20 mouse cellular contexts compared by ENCODE assay signal in genomic region chr4:154778818-154779217, GRCm38 (mm10). TPM values are rescaled to one million over a fixed set of nuclear protein-coding genes. Genes with fewer than 3 reads are reported as not detected.
A peak's percentile ranks its signal among the peaks of the same experiment; 100 is the strongest.
DNase-seq lines count a peak whose midpoint lies in the region; ATAC-seq and TF ChIP-seq lines count a peak whose summit lies in the region.
"Had no signal": no experiment of that assay in that cellular context is flagged by ENCODE, and none has a peak within 500 bp of the region (broad histone marks: within the 10 kb centered on the region; RNA-seq: fewer than 3 reads in every experiment).

No protein-coding gene starts in this region.

- no peaks in the 10 kb centered on the region for H3K36me3 ChIP-seq in kidney, adult 2 months (ENCODE audit: control insufficient read depth, insufficient read depth, low read length)
- H3K36me3 ChIP-seq in lung, embryonic 14.5 days (ENCODE audit: insufficient read depth): no peaks in the 10 kb centered on the region
- no peaks in the 10 kb centered on the region for H3K36me3 ChIP-seq in embryonic facial prominence, embryonic 10.5 days (replicated peaks)
- H3K36me3 ChIP-seq: forebrain, embryonic 15.5 days; heart, embryonic 15.5 days; liver, embryonic 13.5 days; lung, embryonic 15.5 days had no signal

- no peaks in the 10 kb centered on the region for H3K27me3 ChIP-seq in kidney, adult 2 months (replicated peaks; ENCODE audit: control insufficient read depth, insufficient read depth, low read length)
- H3K27me3 ChIP-seq in lung, embryonic 14.5 days (ENCODE audit: insufficient read depth, low read length): no peaks in the 10 kb centered on the region
- H3K27me3 ChIP-seq in embryonic facial prominence, embryonic 10.5 days (replicated peaks; ENCODE audit: low read depth, poor library complexity, severe bottlenecking): peaks cover 31% of the 10 kb centered on the region
- H3K27me3 ChIP-seq: forebrain, embryonic 15.5 days; heart, embryonic 15.5 days; lung, embryonic 15.5 days had no signal

- H3K27ac ChIP-seq in kidney, adult 2 months (ENCODE audit: insufficient read depth, low read depth, low read length): no peak overlapping the region
- H3K27ac ChIP-seq in lung, embryonic 14.5 days (ENCODE audit: low read depth): no peak overlapping the region
- no peak overlapping the region for H3K27ac ChIP-seq in embryonic facial prominence, embryonic 10.5 days (replicated peaks)
- H3K27ac ChIP-seq: forebrain, embryonic 15.5 days; heart, embryonic 15.5 days; liver, embryonic 13.5 days; lung, embryonic 15.5 days had no signal

- no peaks in the 10 kb centered on the region for H3K9me3 ChIP-seq in lung, embryonic 14.5 days (ENCODE audit: low read depth, low read length)
- no peaks in the 10 kb centered on the region for H3K9me3 ChIP-seq in embryonic facial prominence, embryonic 10.5 days
- H3K9me3 ChIP-seq: forebrain, embryonic 15.5 days; heart, embryonic 15.5 days; liver, embryonic 13.5 days; lung, embryonic 15.5 days had no signal

- no peak for ATAC-seq in CD4-positive, CD25-positive, alpha-beta regulatory T cell, adult 4 months
- ATAC-seq in lung, embryonic 14.5 days (ENCODE audit: insufficient read depth): no peak
- ATAC-seq: forebrain, embryonic 15.5 days; hindbrain, embryonic 16.5 days; midbrain, embryonic 16.5 days had no signal

- H3K4me2 ChIP-seq in lung, embryonic 14.5 days: no peak overlapping the region
- H3K4me2 ChIP-seq: forebrain, embryonic 15.5 days; heart, embryonic 15.5 days; liver, embryonic 13.5 days; lung, embryonic 15.5 days had no signal

- no peak overlapping the region for H3K9ac ChIP-seq in lung, embryonic 14.5 days
- H3K9ac ChIP-seq: forebrain, embryonic 15.5 days; heart, embryonic 15.5 days; liver, embryonic 13.5 days; lung, embryonic 15.5 days had no signal

- TF ChIP-seq POLR2A in kidney, adult 2 months (IDR thresholded peaks at IDR 0.05; ENCODE audit: low read depth, low read length): no peak

- 74% methylated on average over 1 of the region's 1 CpGs for WGBS in kidney, adult 2 months
- 96% methylated on average over 1 of the region's 1 CpGs for WGBS in lung, embryonic 14.5 days
- 94% methylated on average over 1 of the region's 1 CpGs for WGBS in embryonic facial prominence, embryonic 10.5 days

- peak; percentile 3 for DNase-seq in CD4-positive, CD25-positive, alpha-beta regulatory T cell, adult 2 months (ENCODE audit: low read depth, low spot score)
- DNase-seq in kidney, adult 2 months: no peak
- no peak for DNase-seq in kidney, adult 18-20 months
- peak; percentile 9 for DNase-seq in lung, embryonic 14.5 days
- DNase-seq in lung, postnatal 14 days: no peak
- DNase-seq in induced T-regulatory cell, adult 2 months (ENCODE audit: low read depth): peak; percentile 8
- DNase-seq in embryonic facial prominence, embryonic 10.5 days (ENCODE audit: low spot score): no peak
- DNase-seq: adrenal gland, adult 2 months; cerebellum, adult 11 months; cerebellum, adult 9-11 months; gastrocnemius, postnatal 36 days; liver, embryonic 13.5 days; lung, postnatal 4 days; thymus, postnatal 36 days had no signal

- TF ChIP-seq CTCF in kidney, adult 2 months (conservative IDR thresholded peaks at IDR 0.05; ENCODE audit: insufficient read depth, insufficient read length, low read depth, low read length): 0 out of 2 replicates have a peak, but pooled peaks have one; percentile 10
- TF ChIP-seq CTCF in lung, embryonic 14.5 days (IDR thresholded peaks at IDR 0.05; ENCODE audit: low read depth): peak; percentile 29; the same call in 1 of the 2 replicates

- peaks cover 14% of the 10 kb centered on the region; the same call in 1 of the 2 replicates for H3K4me1 ChIP-seq in kidney, adult 2 months (ENCODE audit: control insufficient read depth, insufficient read depth, low read length)
- H3K4me1 ChIP-seq in lung, embryonic 14.5 days (ENCODE audit: insufficient read depth): no peaks in the 10 kb centered on the region
- H3K4me1 ChIP-seq in embryonic facial prominence, embryonic 10.5 days: peaks cover 48% of the 10 kb centered on the region
- H3K4me1 ChIP-seq: forebrain, embryonic 15.5 days; liver, embryonic 13.5 days had no signal

- H3K4me3 ChIP-seq in kidney, adult 2 months (ENCODE audit: insufficient read depth, low read depth, low read length): no peak overlapping the region
- H3K4me3 ChIP-seq in lung, embryonic 14.5 days (ENCODE audit: low read depth, low read length): no peak overlapping the region
- no peak overlapping the region for H3K4me3 ChIP-seq in embryonic facial prominence, embryonic 10.5 days
- H3K4me3 ChIP-seq: forebrain, embryonic 15.5 days; heart, embryonic 15.5 days; liver, embryonic 13.5 days; lung, embryonic 15.5 days had no signal

RNA-seq across cellular contexts. Expression of gene Ttc34, which starts 58.4 kb away (rescaled TPM):
- not detected for polyA plus RNA-seq in CD4-positive, CD25-positive, alpha-beta regulatory T cell, adult 4 months (2017; shearing (Covaris generic))
- 0.05 TPM in 1 of 2 replicates, not detected in the other for polyA plus RNA-seq in kidney, adult 2 months (2012; rRNA removed)
- 0.12 and 0.30 TPM in 2 replicates for polyA plus RNA-seq in lung, embryonic 14.5 days (2014; fragmentation: Nextera tagmentation; extraction: Ambion mirVana)
- polyA plus RNA-seq in embryonic facial prominence, embryonic 10.5 days (2016; fragmentation: Nextera tagmentation; extraction: Ambion mirVana): 0.25 and 0.45 TPM in 2 replicates

Comparison
In these comparisons a context has a peak if more than half of its experiments do, and no peak if none do; other contexts are left out.
1. DNase-seq: peak in CD4-positive, CD25-positive, alpha-beta regulatory T cell, adult 2 months (single experiment), lung, embryonic 14.5 days (single experiment) and induced T-regulatory cell, adult 2 months (single experiment); none in kidney, adult 2 months (single experiment), kidney, adult 18-20 months (single experiment), lung, postnatal 14 days (single experiment) and embryonic facial prominence, embryonic 10.5 days (single experiment).